Mouse (Mus musculus) lung, embryonic 14.5 days (tissue): ENCODE measurements around the gene Myadm. TPM values are rescaled to one million over a fixed set of nuclear protein-coding genes. Genes with fewer than 3 reads are reported as not detected.

Experiments used
- ATAC-seq: fragments of 200-750 bp; cut with Nextera tagmentation; 2 replicates; pipeline ENCODE4 v1.8.0; 2017; ENCODE audit warnings: mild to moderate bottlenecking, moderate TSS enrichment, moderate library complexity; ENCODE audit not compliant: insufficient read depth
- DNase-seq: peaks from one replicate; pipeline ENCODE4 v3.0.0-alpha.2; 2015
- H3K27ac ChIP-seq: fragments of 300-500 bp; sonication (generic); 2 replicates; pipeline ENCODE4 v1.5.1; 2014; ENCODE audit warnings: low read depth, mild to moderate bottlenecking, moderate library complexity
- H3K27me3 ChIP-seq: fragments of 300-500 bp; sonication (generic); 2 replicates; pipeline ENCODE4 v1.6.1; 2014; ENCODE audit warnings: low read length, control low read depth; ENCODE audit not compliant: insufficient read depth
- H3K36me3 ChIP-seq: fragments of 300-500 bp; sonication (generic); 2 replicates; pipeline ENCODE4 v1.6.1; 2014; ENCODE audit warnings: control low read depth; ENCODE audit not compliant: insufficient read depth
- H3K4me1 ChIP-seq: fragments of 300-500 bp; sonication (generic); 2 replicates; pipeline ENCODE4 v1.6.1; 2014; ENCODE audit warnings: antibody characterized with exemption, control low read depth; ENCODE audit not compliant: insufficient read depth
- H3K4me2 ChIP-seq: fragments of 300-500 bp; sonication (generic); 2 replicates; pipeline ENCODE4 v1.6.1; 2014; ENCODE audit warnings: mild to moderate bottlenecking
- H3K4me3 ChIP-seq: fragments of 300-500 bp; sonication (generic); 2 replicates; pipeline ENCODE4 v1.5.1; 2014; ENCODE audit warnings: low read depth, low read length
- H3K9ac ChIP-seq: fragments of 300-500 bp; sonication (generic); 2 replicates; pipeline ENCODE4 v1.6.1; 2014
- H3K9me3 ChIP-seq: fragments of 300-500 bp; sonication (generic); 2 replicates; pipeline ENCODE4 v1.6.1; 2016; ENCODE audit warnings: low read depth, low read length, control low read depth
- CTCF ChIP-seq: IDR thresholded peaks from 2 replicates; pipeline ENCODE4 v1.5.1; 2016; ENCODE audit warnings: antibody characterized with exemption, low read depth
- WGBS: fragments of 180-500 bp; shearing (Covaris S2); extraction: QIAGEN DNeasy Blood & Tissue Kit; methylation state at CpG from one replicate; pipeline ENCODE4 v1.1.7; 2014; 5-methylcytosine and 5-hydroxymethylcytosine counted together
- polyA plus RNA-seq: library from polyadenylated mRNA; unstranded; fragments of >200 nt; fragmentation: Nextera tagmentation; extraction: Ambion mirVana; gene quantifications from 2 replicates; pipeline ENCODE4 v1.2.1, GENCODE M21; 2014

The Myadm gene
- polyA plus RNA-seq, 1 experiment from 2014 or later = 138 TPM

GRCm38 (mm10) chr7:3347366-3348287, 58.7 kb downstream of the Myadm start:
- Histone ChIP-seq H3K4me1 (no peaks in the 10 kb centered on the region), H3K36me3 (peaks cover 27% of the 10 kb centered on the region; the same call in 1 of the 2 replicates), H3K9me3 (no peaks in the 10 kb centered on the region), H3K4me2 (no peak overlapping the region), H3K27me3 (no peaks in the 10 kb centered on the region), H3K9ac (no peak overlapping the region), H3K4me3 (no peak overlapping the region), H3K27ac (no peak overlapping the region)
- no peak for DNase-seq
- no peak for ATAC-seq
- TF ChIP-seq CTCF = no peak
- 60% methylated on average over 20 of the region's 20 CpGs for WGBS

- Histone ChIP-seq H3K27me3 (no peaks in the 10 kb centered on the region), H3K4me3 (no peak overlapping the region), H3K27ac (no peak overlapping the region), H3K9ac (no peak overlapping the region), H3K4me2 (no peak overlapping the region), H3K9me3 (no peaks in the 10 kb centered on the region), H3K36me3 (peaks cover 23% of the 10 kb centered on the region; the same call in 1 of the 2 replicates), H3K4me1 (no peaks in the 10 kb centered on the region)
- ATAC-seq (no peak), DNase-seq (no peak)
- TF ChIP-seq CTCF = no peak
- 62% methylated on average over 5 of the region's 5 CpGs for WGBS
These were observed 59.4 kb downstream of the Myadm start for GRCm38 (mm10) chr7:3348326-3348725.

- H3K9me3 ChIP-seq = no peaks in the 10 kb centered on the region
- no peak overlapping the region for H3K4me3 ChIP-seq
- WGBS = 86% methylated on average over 9 of the region's 9 CpGs
- H3K9ac ChIP-seq = no peak overlapping the region
- H3K36me3 ChIP-seq = peaks cover 17% of the 10 kb centered on the region; the same call in 1 of the 2 replicates
- no peak for ATAC-seq
- TF ChIP-seq CTCF = no peak
- H3K27ac ChIP-seq = no peak overlapping the region
- no peak for DNase-seq
- H3K4me1 ChIP-seq = no peaks in the 10 kb centered on the region
- no peaks in the 10 kb centered on the region for H3K27me3 ChIP-seq
- H3K4me2 ChIP-seq = no peak overlapping the region
These were observed 60.9 kb downstream of the Myadm start for GRCm38 (mm10) chr7:3349775-3350174.

Other genes with a start within 250 kb of the Myadm start
- not detected in 2 replicates for gene AU018091, start 119.9 kb upstream of the Myadm start, polyA plus RNA-seq
- gene Nlrp12, start 39.3 kb upstream of the Myadm start, polyA plus RNA-seq = not detected in 2 replicates
- 0.14 and 0.25 TPM in 2 replicates for gene Prkcg, start 99 bp downstream of the Myadm start, polyA plus RNA-seq
- gene Cacng7, start 43.9 kb downstream of the Myadm start, polyA plus RNA-seq = 1.2 and 1.5 TPM in 2 replicates
- gene Cacng8, start 101.6 kb downstream of the Myadm start, polyA plus RNA-seq = 2.9 and 4.8 TPM in 2 replicates
- gene Cacng6, start 135.1 kb downstream of the Myadm start, polyA plus RNA-seq = not detected in 2 replicates
- not detected in 2 replicates for gene Tarm1, start 213.5 kb downstream of the Myadm start, polyA plus RNA-seq